Mouse (Mus musculus): Measurements from ENCODE around the gene Acvr2a.

The Acvr2a gene

GRCm38 (mm10) chr2:48868199-48868913 is 54.4 kb downstream of the Acvr2a start:
- DNase-seq (ENCODE audit: low spot score): no peak

GRCm38 (mm10) chr2:48885945-48886344 is 72.0 kb downstream of the Acvr2a start:
- DNase-seq (ENCODE audit: low spot score): peak; percentile 49

GRCm38 (mm10) chr2:48895186-48895585 is 81.3 kb downstream of the Acvr2a start:
- DNase-seq (ENCODE audit: low spot score): no peak

GRCm38 (mm10) chr2:48908866-48909265 is 95.0 kb downstream of the Acvr2a start:
- DNase-seq (ENCODE audit: low spot score): peak; percentile 3

- no peak for DNase-seq (ENCODE audit: low spot score)
Measured at GRCm38 (mm10) chr2:48914185-48914584, 100.3 kb downstream of the Acvr2a start.

- no peak for DNase-seq (ENCODE audit: low spot score)
Measured at GRCm38 (mm10) chr2:48915832-48916231, 101.9 kb downstream of the Acvr2a start.

- DNase-seq (ENCODE audit: low spot score): no peak
Measured at GRCm38 (mm10) chr2:48935058-48935457, 121.1 kb downstream of the Acvr2a start.

GRCm38 (mm10) chr2:48947761-48948160 is 133.9 kb downstream of the Acvr2a start:
- DNase-seq (ENCODE audit: low spot score): no peak

GRCm38 (mm10) chr2:48948841-48949584 is 135.1 kb downstream of the Acvr2a start, which contains the start of gene Mbd5:
Gene Mbd5, plus strand, starts transcription at chr2:48949508.
- peak; percentile 95 for DNase-seq (ENCODE audit: low spot score)

- DNase-seq (ENCODE audit: low spot score): peak; percentile 29
Measured at GRCm38 (mm10) chr2:48949743-48950251, 135.9 kb downstream of the Acvr2a start.

- no peak for DNase-seq (ENCODE audit: low spot score)
Measured at GRCm38 (mm10) chr2:48950252-48950315, 136.2 kb downstream of the Acvr2a start, which contains the start of gene Orc4. Gene Orc4, minus strand, starts transcription at chr2:48950277.

GRCm38 (mm10) chr2:48950316-48950880 is 136.5 kb downstream of the Acvr2a start:
- peak; percentile 29 for DNase-seq (ENCODE audit: low spot score)
